Mouse (Mus musculus): ENCODE measurements around the gene Smyd3. TPM values are rescaled to one million over a fixed set of nuclear protein-coding genes. Genes with fewer than 3 reads are reported as not detected.

The Smyd3 gene
- polyA plus RNA-seq, 1 experiment, result 19.9 TPM

- Histone ChIP-seq H3K4me1 (ENCODE audit: control insufficient read depth, insufficient read depth, low read length) (no peaks in the 10 kb centered on the region), H3K27ac (ENCODE audit: insufficient read depth, low read depth, low read length) (no peak overlapping the region), H3K4me3 (ENCODE audit: insufficient read depth, low read length) (no peak overlapping the region)
- TF ChIP-seq CTCF (IDR thresholded peaks at IDR 0.05; ENCODE audit: low read depth, low read length) (no peak), POLR2A (IDR thresholded peaks at IDR 0.05; ENCODE audit: borderline replicate concordance, low read depth, low read length) (no peak)
Measured at GRCm38 (mm10) chr1:179467970-179468369, 49.9 kb downstream of the Smyd3 start.

GRCm38 (mm10) chr1:179462376-179462775 lies 55.5 kb downstream of the Smyd3 start:
- no peaks in the 10 kb centered on the region for H3K4me1 ChIP-seq (ENCODE audit: control insufficient read depth, insufficient read depth, low read length)
- TF ChIP-seq CTCF (IDR thresholded peaks at IDR 0.05; ENCODE audit: low read depth, low read length) (no peak), POLR2A (IDR thresholded peaks at IDR 0.05; ENCODE audit: borderline replicate concordance, low read depth, low read length) (no peak)
- H3K27ac ChIP-seq (ENCODE audit: insufficient read depth, low read depth, low read length), result no peak overlapping the region
- no peak overlapping the region for H3K4me3 ChIP-seq (ENCODE audit: insufficient read depth, low read length)

- no peak for TF ChIP-seq CTCF (IDR thresholded peaks at IDR 0.05; ENCODE audit: low read depth, low read length)
- no peak for TF ChIP-seq POLR2A (IDR thresholded peaks at IDR 0.05; ENCODE audit: borderline replicate concordance, low read depth, low read length)
- Histone ChIP-seq H3K27ac (ENCODE audit: insufficient read depth, low read depth, low read length) (no peak overlapping the region), H3K4me1 (ENCODE audit: control insufficient read depth, insufficient read depth, low read length) (no peaks in the 10 kb centered on the region), H3K4me3 (ENCODE audit: insufficient read depth, low read length) (no peak overlapping the region)
Measured at GRCm38 (mm10) chr1:179461019-179461814, 56.6 kb downstream of the Smyd3 start.

GRCm38 (mm10) chr1:179458987-179459368 lies 58.9 kb downstream of the Smyd3 start:
- no peak overlapping the region for H3K4me3 ChIP-seq (ENCODE audit: insufficient read depth, low read length)
- no peak for TF ChIP-seq CTCF (IDR thresholded peaks at IDR 0.05; ENCODE audit: low read depth, low read length)
- TF ChIP-seq POLR2A (IDR thresholded peaks at IDR 0.05; ENCODE audit: borderline replicate concordance, low read depth, low read length), result no peak

GRCm38 (mm10) chr1:179458236-179458986 lies 59.4 kb downstream of the Smyd3 start:
- no peak overlapping the region for H3K4me3 ChIP-seq (ENCODE audit: insufficient read depth, low read length)
- H3K4me1 ChIP-seq (ENCODE audit: control insufficient read depth, insufficient read depth, low read length), result no peaks in the 10 kb centered on the region
- no peak overlapping the region for H3K27ac ChIP-seq (ENCODE audit: insufficient read depth, low read depth, low read length)
- TF ChIP-seq CTCF (IDR thresholded peaks at IDR 0.05; ENCODE audit: low read depth, low read length) (no peak), POLR2A (IDR thresholded peaks at IDR 0.05; ENCODE audit: borderline replicate concordance, low read depth, low read length) (no peak)

More at GRCm38 (mm10) chr1:179458987-179459368, 58.9 kb downstream of the Smyd3 start:
- H3K4me1 ChIP-seq (ENCODE audit: control insufficient read depth, insufficient read depth, low read length), result no peaks in the 10 kb centered on the region
- H3K27ac ChIP-seq (ENCODE audit: insufficient read depth, low read depth, low read length), result no peak overlapping the region

- Histone ChIP-seq H3K27ac (ENCODE audit: insufficient read depth, low read depth, low read length) (no peak overlapping the region), H3K4me1 (ENCODE audit: control insufficient read depth, insufficient read depth, low read length) (no peaks in the 10 kb centered on the region), H3K4me3 (ENCODE audit: insufficient read depth, low read length) (no peak overlapping the region)
- no peak for TF ChIP-seq POLR2A (IDR thresholded peaks at IDR 0.05; ENCODE audit: borderline replicate concordance, low read depth, low read length)
- no peak for TF ChIP-seq CTCF (IDR thresholded peaks at IDR 0.05; ENCODE audit: low read depth, low read length)
Measured at GRCm38 (mm10) chr1:179454600-179454999, 63.2 kb downstream of the Smyd3 start.

- no peaks in the 10 kb centered on the region for H3K4me1 ChIP-seq (ENCODE audit: control insufficient read depth, insufficient read depth, low read length)
- no peak overlapping the region for H3K4me3 ChIP-seq (ENCODE audit: insufficient read depth, low read length)
- TF ChIP-seq POLR2A (IDR thresholded peaks at IDR 0.05; ENCODE audit: borderline replicate concordance, low read depth, low read length) (no peak), CTCF (IDR thresholded peaks at IDR 0.05; ENCODE audit: low read depth, low read length) (peak; percentile 28; the same call in 1 of the 2 replicates)
- H3K27ac ChIP-seq (ENCODE audit: insufficient read depth, low read depth, low read length), result no peak overlapping the region
Measured at GRCm38 (mm10) chr1:179451211-179451610, 66.6 kb downstream of the Smyd3 start.

- Histone ChIP-seq H3K4me1 (ENCODE audit: control insufficient read depth, insufficient read depth, low read length) (no peaks in the 10 kb centered on the region), H3K27ac (ENCODE audit: insufficient read depth, low read depth, low read length) (no peak overlapping the region), H3K4me3 (ENCODE audit: insufficient read depth, low read length) (no peak overlapping the region)
- TF ChIP-seq POLR2A (IDR thresholded peaks at IDR 0.05; ENCODE audit: borderline replicate concordance, low read depth, low read length) (no peak), CTCF (IDR thresholded peaks at IDR 0.05; ENCODE audit: low read depth, low read length) (no peak)
Measured at GRCm38 (mm10) chr1:179446845-179447212, 71.0 kb downstream of the Smyd3 start.

GRCm38 (mm10) chr1:179446127-179446844 lies 71.6 kb downstream of the Smyd3 start:
- H3K4me1 ChIP-seq (ENCODE audit: control insufficient read depth, insufficient read depth, low read length), result no peaks in the 10 kb centered on the region
- no peak for TF ChIP-seq POLR2A (IDR thresholded peaks at IDR 0.05; ENCODE audit: borderline replicate concordance, low read depth, low read length)
- TF ChIP-seq CTCF (IDR thresholded peaks at IDR 0.05; ENCODE audit: low read depth, low read length), result no peak

More at GRCm38 (mm10) chr1:179446127-179446844, 71.6 kb downstream of the Smyd3 start:
- H3K4me3 ChIP-seq (ENCODE audit: insufficient read depth, low read length), result no peak overlapping the region
- no peak overlapping the region for H3K27ac ChIP-seq (ENCODE audit: insufficient read depth, low read depth, low read length)

Measured in bone marrow macrophage, adult 2 months (primary cell).